Mouse (Mus musculus) skeletal muscle tissue, adult 2 months (tissue): ENCODE data around the gene Ckb.

ENCODE experiments used
- DNase-seq: peaks from one replicate; pipeline ENCODE4 v3.0.0-alpha.2; 2012; ENCODE audit warnings: low read depth, low spot score

The Ckb gene

GRCm38 (mm10) chr12:111692899-111693298, 20.8 kb upstream of the Ckb start:
- DNase-seq = no peak

GRCm38 (mm10) chr12:111691346-111691872, 19.3 kb upstream of the Ckb start:
- no peak for DNase-seq

- DNase-seq = no peak
These were observed 17.3 kb upstream of the Ckb start for GRCm38 (mm10) chr12:111689426-111689825.

DNA sequence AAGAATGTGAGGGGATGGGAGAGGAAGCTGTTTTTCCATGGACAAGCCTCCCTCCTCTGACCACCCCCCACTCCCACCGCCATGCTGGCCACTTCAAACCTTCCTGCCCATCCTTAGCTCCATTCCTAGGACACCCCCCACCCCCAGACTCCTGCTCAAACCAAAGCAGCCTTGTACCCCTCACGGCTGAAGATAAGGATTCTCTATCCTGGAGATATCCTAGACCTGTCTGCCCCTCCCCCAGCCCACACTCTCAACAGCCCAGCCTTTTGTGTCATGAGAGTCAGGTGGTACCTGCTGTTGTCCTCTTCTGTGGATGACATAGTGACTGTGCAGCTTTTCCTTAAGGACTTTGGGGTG, 15.9 kb upstream of the Ckb start:
- no peak for DNase-seq

GRCm38 (mm10) chr12:111687350-111688068, 15.4 kb upstream of the Ckb start:
- peak; percentile 90 for DNase-seq

DNA sequence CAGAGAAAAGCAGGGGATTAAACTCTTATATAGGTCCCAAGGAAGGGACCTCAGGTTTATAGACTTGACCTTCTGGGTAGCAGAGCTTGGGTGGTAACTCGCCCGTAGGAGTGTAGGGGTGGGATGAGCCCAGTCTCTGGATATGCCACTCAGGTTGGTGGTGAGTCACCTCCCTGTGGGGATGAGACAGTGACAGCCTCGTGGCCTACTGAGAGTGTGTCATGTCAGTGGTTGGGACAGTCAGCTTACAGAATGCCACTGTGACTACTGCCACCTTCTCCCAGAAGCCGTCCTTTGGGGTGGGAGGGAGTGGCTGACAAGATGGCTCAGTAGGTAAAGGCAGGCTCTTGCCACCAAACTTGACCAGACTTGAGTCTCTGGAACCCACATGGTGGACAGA, 14.3 kb upstream of the Ckb start:
- DNase-seq = no peak

GRCm38 (mm10) chr12:111682806-111683205, 10.7 kb upstream of the Ckb start:
- DNase-seq = no peak

DNA sequence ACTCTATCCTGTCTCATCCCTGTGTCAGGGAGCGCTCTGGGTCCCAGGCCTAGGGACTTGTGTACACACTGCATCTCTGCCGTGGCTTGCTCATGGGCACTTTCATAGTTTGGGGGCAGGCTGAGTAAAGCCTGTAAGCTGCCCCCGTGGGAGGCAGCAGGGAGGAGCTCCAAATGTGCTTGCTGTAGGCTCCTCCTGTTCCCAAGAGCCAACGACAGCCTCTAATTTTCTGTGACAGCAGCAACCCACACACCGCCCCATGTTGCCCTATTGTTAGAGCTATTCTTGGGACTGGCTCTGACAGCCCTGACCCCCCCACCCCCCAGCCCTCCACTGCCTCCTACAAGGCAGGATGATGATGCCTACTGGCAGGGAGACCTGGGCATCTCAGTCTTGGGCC, 9.9 kb upstream of the Ckb start:
- no peak for DNase-seq

DNA sequence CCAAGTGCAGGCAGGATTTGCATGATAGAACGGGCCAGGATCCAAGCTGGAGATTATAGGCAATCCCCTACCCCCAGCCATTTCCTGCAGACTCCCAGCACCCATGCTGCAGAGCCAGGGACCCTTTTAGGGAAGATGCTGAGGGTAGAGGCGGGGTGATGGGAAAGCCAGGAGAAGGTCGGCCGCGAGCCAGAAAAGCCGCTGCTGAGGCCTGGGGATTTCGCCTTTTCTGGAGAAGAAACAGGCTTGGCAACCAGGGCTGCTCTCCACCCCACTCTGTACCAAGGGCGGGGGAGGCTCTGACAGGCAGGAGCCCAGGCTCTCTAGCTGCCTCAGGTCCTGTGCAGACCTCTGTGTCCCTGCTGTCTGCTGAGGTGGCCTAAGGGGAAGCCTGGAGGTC, 9.2 kb upstream of the Ckb start:
- DNase-seq = no peak

DNA sequence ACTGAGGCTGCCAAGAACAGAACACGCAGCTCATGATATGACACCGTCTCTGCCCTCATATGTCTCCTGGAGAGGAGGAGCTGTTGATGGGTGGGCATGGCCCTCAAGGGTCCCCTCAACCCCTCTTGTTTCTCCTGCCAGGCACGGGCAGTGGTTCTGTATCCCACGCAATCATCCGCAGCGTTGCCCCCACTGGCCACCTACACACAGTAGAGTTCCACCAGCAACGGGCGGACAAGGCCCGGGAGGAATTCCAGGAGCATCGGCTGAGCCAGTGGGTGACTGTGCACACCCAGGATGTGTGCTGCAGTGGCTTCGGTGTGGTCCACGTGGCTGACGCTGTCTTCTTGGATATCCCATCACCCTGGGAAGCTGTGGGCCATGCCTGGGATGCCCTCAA, 8.5 kb upstream of the Ckb start:
- DNase-seq = no peak

DNA sequence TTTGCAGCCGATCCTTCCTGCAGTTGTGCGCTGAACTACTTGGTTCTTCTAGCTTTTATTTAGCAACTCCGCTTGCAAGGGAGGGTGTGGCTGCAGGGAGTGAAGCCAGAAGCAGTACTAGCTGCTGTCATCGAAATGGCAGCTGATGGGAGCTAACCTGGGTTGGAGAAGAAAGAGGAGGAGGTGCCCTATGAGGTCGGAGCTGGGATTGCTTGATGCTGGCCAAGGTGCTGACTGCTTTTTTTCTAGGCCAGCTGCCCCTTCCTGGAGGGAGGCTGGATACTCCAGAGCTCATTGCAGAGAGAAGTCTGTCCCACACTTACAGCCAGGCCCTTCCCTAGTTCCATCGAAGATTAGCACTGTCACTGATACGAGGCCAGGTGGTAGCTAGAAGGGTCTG, 6.9 kb upstream of the Ckb start:
- no peak for DNase-seq

DNA sequence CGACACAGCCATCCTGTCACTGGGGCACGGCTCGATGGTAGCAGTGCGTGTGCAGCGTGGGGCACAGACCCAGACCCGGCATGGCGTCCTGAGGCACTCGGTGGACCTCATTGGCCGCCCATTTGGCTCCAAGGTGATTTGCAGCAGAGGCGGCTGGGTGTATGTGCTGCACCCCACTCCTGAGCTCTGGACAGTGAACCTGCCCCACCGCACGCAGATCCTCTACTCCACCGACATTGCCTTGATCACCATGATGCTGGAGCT, 6.5 kb upstream of the Ckb start:
- DNase-seq = no peak

- peak; percentile 96 for DNase-seq
These were observed 5.9 kb upstream of the Ckb start, which contains the start of gene Trmt61a for GRCm38 (mm10) chr12:111677882-111678669. Gene Trmt61a, plus strand, starts transcription at chr12:111678105.

DNA sequence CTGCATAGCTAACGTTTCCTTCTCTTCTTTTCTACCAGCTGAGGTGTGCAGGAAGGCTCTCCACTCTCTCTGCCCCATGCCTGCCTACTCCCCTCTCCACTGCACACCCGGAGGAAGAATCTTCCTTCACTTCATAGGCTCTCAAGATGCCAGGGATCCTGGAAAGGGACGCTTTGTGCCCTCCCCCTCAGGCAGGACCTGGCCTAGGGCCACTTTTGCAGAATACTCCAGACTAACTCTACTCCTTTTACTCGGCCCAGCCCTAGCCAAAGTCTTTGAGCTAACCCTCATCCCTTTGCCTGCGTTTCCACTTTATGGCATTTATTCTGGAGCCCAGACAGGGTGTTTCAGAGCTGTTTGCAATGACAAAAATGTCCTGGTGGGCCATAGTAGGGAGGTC, 5.3 kb upstream of the Ckb start:
- DNase-seq = no peak

DNA sequence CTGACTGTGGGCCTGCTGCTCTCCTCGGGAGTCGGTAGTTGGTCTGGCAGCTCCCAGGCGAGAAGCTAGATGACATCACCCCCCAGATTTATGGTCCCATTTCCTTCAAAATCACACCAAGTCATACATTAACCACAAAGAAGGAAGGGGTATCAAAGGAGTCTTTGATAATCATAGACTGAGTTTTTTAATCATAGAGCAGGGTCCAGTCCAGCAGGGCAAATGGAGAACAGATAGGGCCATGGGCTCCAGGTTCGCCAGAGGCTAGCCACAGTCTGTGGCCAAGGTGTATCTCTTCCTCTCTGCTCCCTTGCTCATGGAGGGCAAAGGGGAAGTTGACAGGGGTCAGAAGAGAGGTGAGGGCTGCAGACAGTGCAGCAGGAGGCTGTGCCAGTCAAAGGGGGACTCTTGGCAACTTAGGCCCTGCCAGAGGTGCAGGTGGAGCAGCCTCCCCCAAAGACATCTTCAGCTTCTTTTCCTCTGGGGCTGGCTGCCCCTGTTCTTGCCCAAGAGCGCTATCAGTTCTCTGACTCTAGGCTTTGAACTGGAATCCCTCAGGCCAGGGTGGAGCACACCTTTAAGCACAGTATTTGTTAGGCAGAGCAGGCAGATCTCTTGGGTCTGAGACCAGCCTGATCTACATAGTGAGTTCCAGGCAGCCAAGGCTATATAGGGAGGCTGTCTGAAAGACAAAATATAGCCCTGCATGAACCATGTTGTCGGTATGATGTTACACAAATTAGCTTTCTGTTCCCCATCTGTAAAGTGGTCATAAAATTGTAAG, 3.9 kb upstream of the Ckb start:
- DNase-seq = no peak

- no peak for DNase-seq
These were observed 2.8 kb upstream of the Ckb start for GRCm38 (mm10) chr12:111674850-111675486.

DNA sequence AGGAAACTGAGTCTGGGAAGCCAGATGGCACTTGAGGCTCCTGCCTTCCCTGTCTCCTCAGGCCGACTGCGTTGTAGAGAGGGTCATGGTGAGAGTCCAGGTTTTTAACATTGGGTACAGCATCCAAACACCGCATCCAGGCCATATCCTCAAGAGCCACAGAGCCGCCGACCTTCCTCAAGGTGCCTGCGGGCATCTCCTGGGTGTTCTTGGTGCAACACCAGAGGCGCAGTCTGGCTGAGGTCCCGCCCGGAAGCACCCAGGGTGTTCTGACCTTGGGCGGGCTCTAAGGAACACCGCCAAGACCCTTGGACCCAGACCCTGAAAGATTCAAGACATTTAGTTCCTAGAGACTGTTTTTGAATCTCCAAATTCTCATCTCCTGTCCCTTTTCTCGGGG, 443 bp upstream of the Ckb start:
- no peak for DNase-seq

DNA sequence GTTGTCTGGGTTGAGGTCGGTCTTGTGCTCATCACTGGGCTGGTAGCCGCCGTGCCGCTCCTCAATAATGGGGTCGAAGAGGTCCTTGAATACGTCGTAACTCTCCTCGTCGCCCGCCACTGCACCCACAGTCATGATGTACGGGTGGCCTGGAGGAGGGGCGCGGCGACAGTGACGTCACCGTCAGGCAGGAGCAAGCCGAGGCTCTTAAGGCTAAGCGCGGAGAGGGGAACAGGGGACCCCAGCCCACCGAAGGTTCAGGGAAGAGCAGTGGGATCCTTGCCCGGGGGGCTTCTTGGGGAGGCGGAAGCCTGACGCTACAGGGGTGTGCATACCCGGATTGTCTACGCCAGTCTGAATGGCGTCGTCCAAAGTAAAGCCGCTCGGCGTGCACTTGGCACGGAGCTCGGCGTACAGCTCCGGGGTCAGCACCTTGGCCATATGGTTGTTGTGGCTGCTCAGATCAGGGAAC, 671 bp downstream of the Ckb start:
- no peak for DNase-seq

DNA sequence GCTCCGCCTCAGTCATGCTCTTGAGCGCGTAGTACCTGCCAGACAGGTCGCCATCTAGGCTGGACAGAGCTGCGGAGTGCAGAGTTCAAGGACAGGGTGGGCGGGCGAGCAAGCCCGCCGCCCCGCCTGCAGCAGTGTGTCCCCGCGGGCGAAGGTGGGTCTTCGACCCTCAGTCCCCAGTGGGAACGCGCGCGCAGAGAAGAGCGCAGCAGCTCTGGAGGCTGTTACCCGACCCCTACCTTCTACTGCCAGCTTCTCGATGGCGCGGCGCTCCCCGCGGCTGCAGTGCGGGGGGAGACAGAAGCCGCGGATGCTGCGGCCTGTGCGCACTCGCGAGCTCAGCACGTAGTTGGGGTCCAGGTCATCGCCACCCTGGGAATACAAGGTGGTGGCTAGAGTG, 1.2 kb downstream of the Ckb start:
- DNase-seq = no peak

GRCm38 (mm10) chr12:111670371-111670971, 1.7 kb downstream of the Ckb start:
- DNase-seq = no peak

GRCm38 (mm10) chr12:111669961-111670360, 2.2 kb downstream of the Ckb start:
- DNase-seq = no peak
